In the genomic region with DNA sequence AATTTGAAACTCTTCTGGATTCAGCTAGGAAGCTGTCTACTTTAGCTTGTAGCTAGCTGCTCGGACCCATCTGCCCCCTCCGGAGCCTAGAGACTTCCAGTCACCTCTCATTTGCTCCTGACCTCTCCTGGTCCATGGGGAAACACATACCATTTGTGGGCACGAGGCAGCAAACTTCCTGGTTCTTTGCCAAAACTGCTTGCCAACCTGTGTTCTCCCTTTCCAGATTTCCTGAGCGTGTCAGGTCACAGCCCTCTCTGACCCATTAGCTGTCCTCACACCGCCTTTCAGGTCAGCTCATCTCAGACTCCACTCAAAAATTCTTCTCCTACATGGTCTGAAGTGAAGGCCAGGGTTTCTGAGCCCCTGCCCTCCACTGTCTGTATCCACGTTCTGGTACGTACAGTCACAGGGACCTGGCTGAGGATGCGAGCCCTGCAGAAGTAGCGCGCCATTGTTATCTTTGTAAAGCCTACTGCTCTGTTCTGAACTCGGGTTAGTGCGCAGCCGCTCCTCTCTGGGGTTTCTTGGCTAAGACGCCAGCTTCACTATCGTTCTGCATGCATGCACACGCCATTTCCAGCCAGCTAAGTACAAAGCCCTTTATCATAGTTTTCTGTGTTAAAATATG, we compare ENCODE assay signal across 15 mouse cellular contexts. TPM values are rescaled to one million over a fixed set of nuclear protein-coding genes. Genes with fewer than 3 reads are reported as not detected.
DNase-seq lines count a peak whose midpoint lies in the region; ATAC-seq lines count a peak whose summit lies in the region.
"Had no signal": no experiment of that assay in that cellular context is flagged by ENCODE, and none has a peak within 500 bp of the region (broad histone marks: within the 10 kb centered on the region; RNA-seq: fewer than 3 reads in every experiment).

No protein-coding gene starts in this region.

- no peak overlapping the region for H3K4me3 ChIP-seq in forebrain, embryonic 11.5 days (ENCODE audit: low read depth, low read length)
- H3K4me3 ChIP-seq: intestine, embryonic 15.5 days had no signal

- no peaks in the 10 kb centered on the region for H3K36me3 ChIP-seq in forebrain, embryonic 11.5 days (ENCODE audit: control insufficient read depth, insufficient read depth, low read length)
- H3K36me3 ChIP-seq: intestine, embryonic 15.5 days had no signal

- no peak overlapping the region for H3K9ac ChIP-seq in forebrain, embryonic 11.5 days (ENCODE audit: low read length)
- H3K9ac ChIP-seq: intestine, embryonic 15.5 days; liver, embryonic 14.5 days had no signal

- intact Hi-C loops in left cerebral cortex, postnatal 4 days (cut with DNase I), result no loop called here
- intact Hi-C loops in left cerebral cortex, postnatal 14 days (cut with DNase I), result no loop called here
- intact Hi-C loops in heart, postnatal 14 days (cut with DNase I), result no loop called here

- WGBS in forebrain, embryonic 11.5 days, result 90% methylated on average over 16 of the region's 16 CpGs

- H3K27me3 ChIP-seq in forebrain, embryonic 11.5 days (ENCODE audit: control insufficient read depth, insufficient read depth, low read length), result no peaks in the 10 kb centered on the region
- H3K27me3 ChIP-seq: intestine, embryonic 15.5 days had no signal

- ATAC-seq in forebrain, embryonic 11.5 days (replicated peaks; ENCODE audit: low FRiP score), result no peak
- ATAC-seq: forebrain, embryonic 16.5 days; intestine, embryonic 15.5 days had no signal

- no peak overlapping the region for H3K27ac ChIP-seq in forebrain, embryonic 11.5 days (ENCODE audit: low read depth, low read length)
- H3K27ac ChIP-seq: intestine, embryonic 15.5 days; liver, embryonic 14.5 days had no signal

- no peaks in the 10 kb centered on the region for H3K9me3 ChIP-seq in forebrain, embryonic 11.5 days (ENCODE audit: control insufficient read depth, low read length)
- H3K9me3 ChIP-seq: intestine, embryonic 15.5 days had no signal

- no peak overlapping the region for H3K4me2 ChIP-seq in forebrain, embryonic 11.5 days (ENCODE audit: low read depth, low read length, severe bottlenecking)
- H3K4me2 ChIP-seq: intestine, embryonic 15.5 days had no signal

- peak; percentile 65 for DNase-seq in adrenal gland, postnatal 10 days
- DNase-seq in adrenal gland, postnatal 4 days (ENCODE audit: low spot score in 2 of 2), result no peak
- peak; percentile 13 for DNase-seq in left cerebral cortex, postnatal 4 days
- DNase-seq in left cerebral cortex, postnatal 14 days (ENCODE audit: low spot score in 2 of 2), result no peak
- DNase-seq in heart, postnatal 14 days, result peak; percentile 51 to 77
- DNase-seq in kidney, postnatal 36 days, result peak; percentile 50 to 53
- DNase-seq in forebrain, embryonic 11.5 days (ENCODE audit: low spot score), result no peak
- no peak for DNase-seq in thymus, postnatal 25 days
- DNase-seq: cerebellum, postnatal 36 days; right cerebral cortex, postnatal 4 days had no signal

- no peaks in the 10 kb centered on the region for H3K4me1 ChIP-seq in forebrain, embryonic 11.5 days (replicated peaks; ENCODE audit: control insufficient read depth, insufficient read depth, low read length)

RNA-seq across cellular contexts. Expression of gene Myoz2, which starts 51.2 kb away (rescaled TPM):
- total RNA-seq in adrenal gland, postnatal 10 days (2021), result 10 to 100 TPM in 1 of 2 experiments, 1 to 10 TPM in 1; 9.8 to 66.2 TPM
- 10 to 100 TPM in 1 of 2 experiments, 1 to 10 TPM in 1; 6.6 to 19.0 TPM for total RNA-seq in adrenal gland, postnatal 4 days (2021)
- not detected for total RNA-seq in left cerebral cortex, postnatal 4 days (2021)
- total RNA-seq in left cerebral cortex, postnatal 14 days (2021), result not detected
- total RNA-seq in heart, postnatal 14 days (2021), result 1,000 to 10,000 TPM; 1,719 to 1,785 TPM
- polyA plus RNA-seq in forebrain, embryonic 11.5 days (2014; fragmentation: Nextera tagmentation; extraction: Ambion mirVana), result not detected in 2 replicates
- total RNA-seq: megakaryocyte progenitor cell, adult 5-6 weeks; monocyte, adult 5-6 weeks had no signal
- polyA plus RNA-seq: forebrain, embryonic 16.5 days; liver, embryonic 14.5 days had no signal

Comparison
In these comparisons a context has a peak if more than half of its experiments do, and no peak if none do; other contexts are left out.
1. DNase-seq: peak in adrenal gland, postnatal 10 days (single experiment), left cerebral cortex, postnatal 4 days (single experiment), heart, postnatal 14 days (2 of 2) and kidney, postnatal 36 days (2 of 2); none in adrenal gland, postnatal 4 days (0 of 2), left cerebral cortex, postnatal 14 days (0 of 2), forebrain, embryonic 11.5 days (single experiment) and thymus, postnatal 25 days (single experiment).
2. RNA of gene Myoz2, which starts 51.2 kb away (total RNA-seq): 1,719 to 1,785 TPM in heart, postnatal 14 days; 9.8 to 66.2 TPM in adrenal gland, postnatal 10 days, 6.6 to 19.0 TPM in adrenal gland, postnatal 4 days, not detected in left cerebral cortex, postnatal 14 days and not detected in left cerebral cortex, postnatal 4 days; every median in the first group is over 10 times any median in the second.